Mouse (Mus musculus): ENCODE results near the gene Irs3. TPM values are rescaled to one million over a fixed set of nuclear protein-coding genes. Genes with fewer than 3 reads are reported as not detected.
"Not testable (repeated sequence)": the region's sequence is repeated elsewhere in the genome, so short reads cannot be mapped to it uniquely, and the experiment has no call there.

Gene Irs3
- total RNA-seq, 2 experiments from 2014 or later: 0.23 TPM; not detected in 1

DNA sequence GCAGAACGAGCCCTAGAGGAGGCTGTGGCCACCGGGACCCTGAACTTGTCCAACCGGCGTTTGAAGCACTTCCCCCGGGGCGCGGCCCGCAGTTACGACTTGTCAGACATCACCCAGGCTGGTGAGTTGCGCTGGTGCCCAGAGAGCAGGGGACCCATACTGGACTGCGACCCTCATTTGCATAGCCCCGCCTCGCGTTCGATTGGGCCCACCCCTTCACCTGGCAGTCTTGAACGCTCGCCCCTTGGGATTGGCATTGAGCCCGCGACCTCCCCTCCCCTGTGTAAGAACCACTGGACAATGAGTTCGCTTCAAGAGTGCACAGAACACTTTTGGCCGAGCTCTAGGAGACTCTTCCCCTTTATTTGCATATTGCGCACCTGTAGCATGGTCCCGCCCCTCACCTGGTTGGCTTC lies 16.2 kb downstream of the Irs3 start:
- no peak for DNase-seq (ENCODE audit: low spot score in 2 of 2)
- intact Hi-C loops (cut with DNase I): loop anchor here (5.0 kb wide), 1 partner anchor 42 kb away; no protein-coding TSS in a partner anchor

GRCm38 (mm10) chr5:137628498-137629305 lies 16.8 kb downstream of the Irs3 start, which contains the start of the genes Fbxo24, Lrch4 and Gm20605:
Fbxo24 (minus strand) TSS chr5:137629002.
Lrch4 (plus strand) TSS chr5:137629121.
Gm20605 (plus strand) TSS chr5:137629175.
- intact Hi-C loops (cut with DNase I): loop anchor here (5.0 kb wide), 1 partner anchor 41 kb away; no protein-coding TSS in a partner anchor
- DNase-seq (ENCODE audit: low spot score in 2 of 2): peak; percentile 98

- no peak for DNase-seq (ENCODE audit: low spot score in 2 of 2)
- intact Hi-C loops (cut with DNase I): loop anchor here (5.0 kb wide), 1 partner anchor 41 kb away; no protein-coding TSS in a partner anchor
Observed at GRCm38 (mm10) chr5:137627991-137628390, 17.5 kb downstream of the Irs3 start.

GRCm38 (mm10) chr5:137623937-137624530 lies 21.5 kb downstream of the Irs3 start:
- intact Hi-C loops (cut with DNase I): no loop called here
- DNase-seq (ENCODE audit: low spot score in 2 of 2): no peak

DNA sequence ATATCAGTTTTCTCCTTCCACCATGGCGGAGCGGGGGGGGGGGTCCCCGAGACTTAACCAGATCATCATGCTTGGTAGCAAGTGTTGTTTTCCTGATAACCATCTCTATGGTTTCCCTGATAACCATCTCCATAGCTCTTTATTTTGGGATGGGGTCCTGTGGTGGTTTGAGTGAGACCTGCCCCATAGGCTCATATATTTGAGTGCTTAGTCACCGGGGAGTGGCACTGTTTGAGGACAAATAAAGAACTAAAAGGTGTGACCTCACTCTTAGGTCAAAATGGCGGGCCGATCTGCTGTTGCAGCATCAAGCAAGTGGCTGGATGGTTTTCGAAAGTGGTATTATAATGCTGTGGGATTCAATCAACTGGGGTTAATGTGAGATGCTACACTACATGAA lies 30.2 kb downstream of the Irs3 start:
- DNase-seq (ENCODE audit: low spot score in 2 of 2): no peak
- intact Hi-C loops (cut with DNase I): no loop called here

GRCm38 (mm10) chr5:137614921-137615320 lies 30.6 kb downstream of the Irs3 start:
- DNase-seq (ENCODE audit: low spot score in 2 of 2); intact Hi-C loops (cut with DNase I): not testable (repeated sequence)

DNA sequence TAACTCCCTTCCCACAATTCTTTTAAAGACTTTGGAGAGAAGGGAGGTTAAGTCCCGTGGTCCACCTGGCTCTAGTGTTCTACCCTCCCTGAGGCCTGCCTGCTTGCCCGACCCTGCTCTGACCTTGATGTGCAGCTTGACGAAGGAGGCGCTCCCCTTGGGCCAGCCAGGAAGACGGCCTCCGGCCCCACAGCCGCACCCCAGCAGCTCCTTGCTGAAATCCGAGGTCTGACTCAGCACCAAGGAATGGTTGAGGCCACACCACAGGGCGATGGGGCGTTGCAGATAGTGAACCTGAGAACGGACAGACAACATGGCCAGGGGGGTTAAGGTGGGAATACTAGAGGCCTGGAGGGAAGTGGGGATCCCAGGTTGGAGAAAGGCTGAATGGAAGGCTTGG lies 32.0 kb downstream of the Irs3 start, which contains the start of gene Pcolce:
Gene Pcolce (minus strand): TSS at position 235 of the 400 bp plus-strand sequence.
- intact Hi-C loops (cut with DNase I): no loop called here
- no peak for DNase-seq (ENCODE audit: low spot score in 2 of 2)

DNA sequence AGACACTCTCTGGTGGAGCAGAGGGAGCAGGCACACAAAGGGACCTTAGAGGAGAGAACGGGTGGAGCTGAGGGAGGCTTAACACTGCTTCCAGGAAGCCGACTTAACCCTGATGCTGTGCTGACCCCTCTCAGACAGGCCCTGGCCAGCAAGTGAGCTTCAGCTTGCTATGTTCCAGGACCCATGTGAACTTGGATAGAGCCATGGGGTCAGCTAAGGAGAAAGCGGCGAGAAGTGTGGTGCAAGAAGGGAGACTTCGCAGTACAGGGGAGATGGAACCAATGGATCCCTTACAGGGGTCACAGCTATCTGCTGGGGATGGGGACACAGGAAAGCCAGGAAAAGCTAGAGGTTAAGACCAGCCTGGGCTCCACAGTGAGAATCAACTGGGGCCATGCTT lies 32.4 kb downstream of the Irs3 start:
- DNase-seq (ENCODE audit: low spot score in 2 of 2): no peak
- intact Hi-C loops (cut with DNase I): no loop called here

- intact Hi-C loops (cut with DNase I): no loop called here
- DNase-seq (ENCODE audit: low spot score in 2 of 2): no peak
Observed at GRCm38 (mm10) chr5:137611245-137611602, 34.3 kb downstream of the Irs3 start.

- intact Hi-C loops (cut with DNase I): no loop called here
- DNase-seq (ENCODE audit: low spot score in 2 of 2): no peak
Observed at GRCm38 (mm10) chr5:137610548-137611244, 34.8 kb downstream of the Irs3 start.

GRCm38 (mm10) chr5:137610056-137610455 lies 35.5 kb downstream of the Irs3 start:
- intact Hi-C loops (cut with DNase I): no loop called here
- no peak for DNase-seq (ENCODE audit: low spot score in 2 of 2)

GRCm38 (mm10) chr5:137609292-137609691 lies 36.2 kb downstream of the Irs3 start:
- no peak for DNase-seq (ENCODE audit: low spot score in 2 of 2)
- intact Hi-C loops (cut with DNase I): no loop called here

DNA sequence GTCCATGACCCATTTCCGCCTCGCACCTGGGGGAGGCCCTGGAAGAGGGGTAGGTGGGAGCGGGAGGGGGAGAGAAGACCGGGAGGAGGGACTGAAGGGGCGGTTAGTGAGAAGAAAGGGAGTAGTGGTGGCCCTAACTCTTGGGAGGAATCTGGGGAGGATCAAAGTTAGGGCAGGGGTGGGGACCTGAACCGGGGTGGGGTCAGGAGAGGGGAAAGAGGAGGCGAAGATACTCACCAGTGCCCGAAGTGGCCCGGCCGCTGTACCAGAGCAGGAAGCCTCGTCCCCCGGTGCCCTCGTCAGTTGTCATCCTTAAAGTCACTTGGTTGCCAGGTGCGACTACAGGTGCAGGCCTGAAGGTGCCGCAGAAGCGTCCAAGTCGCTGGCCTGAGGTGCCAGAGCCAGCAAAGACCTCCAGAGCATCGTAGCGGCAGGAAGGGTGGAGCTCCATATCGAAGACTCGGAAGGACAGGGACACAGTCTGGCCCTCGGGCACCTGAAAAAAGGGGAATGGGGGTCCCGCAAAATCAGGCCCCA lies 36.8 kb downstream of the Irs3 start:
- no peak for DNase-seq (ENCODE audit: low spot score in 2 of 2)
- intact Hi-C loops (cut with DNase I): no loop called here

GRCm38 (mm10) chr5:137607860-137608653 lies 37.5 kb downstream of the Irs3 start:
- intact Hi-C loops (cut with DNase I): no loop called here
- DNase-seq (ENCODE audit: low spot score in 2 of 2): no peak

DNA sequence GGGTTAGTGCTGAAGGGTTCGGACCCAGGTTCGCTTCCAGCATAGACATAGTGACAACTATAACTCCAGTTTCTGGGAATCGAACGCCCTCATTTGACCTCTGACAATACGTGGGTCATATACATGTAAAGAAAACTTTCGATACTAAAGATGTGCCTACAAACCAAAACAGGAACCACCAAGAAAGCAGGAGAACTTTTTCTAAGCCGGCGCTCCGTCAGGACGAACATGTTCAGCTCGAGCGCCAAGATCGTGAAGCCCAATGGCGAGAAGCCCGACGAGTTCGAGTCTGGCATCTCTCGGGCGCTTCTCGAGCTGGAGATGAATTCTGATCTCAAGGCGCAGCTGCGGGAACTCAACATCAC lies 44.2 kb downstream of the Irs3 start:
- no peak for DNase-seq (ENCODE audit: low spot score in 2 of 2)
- intact Hi-C loops (cut with DNase I): loop anchor here (1.0 to 5.0 kb wide), 3 partner anchors 51 to 186 kb away; partner anchors contain the start of genes Epo, Gnb2, Mepce and Zcwpw1

DNA sequence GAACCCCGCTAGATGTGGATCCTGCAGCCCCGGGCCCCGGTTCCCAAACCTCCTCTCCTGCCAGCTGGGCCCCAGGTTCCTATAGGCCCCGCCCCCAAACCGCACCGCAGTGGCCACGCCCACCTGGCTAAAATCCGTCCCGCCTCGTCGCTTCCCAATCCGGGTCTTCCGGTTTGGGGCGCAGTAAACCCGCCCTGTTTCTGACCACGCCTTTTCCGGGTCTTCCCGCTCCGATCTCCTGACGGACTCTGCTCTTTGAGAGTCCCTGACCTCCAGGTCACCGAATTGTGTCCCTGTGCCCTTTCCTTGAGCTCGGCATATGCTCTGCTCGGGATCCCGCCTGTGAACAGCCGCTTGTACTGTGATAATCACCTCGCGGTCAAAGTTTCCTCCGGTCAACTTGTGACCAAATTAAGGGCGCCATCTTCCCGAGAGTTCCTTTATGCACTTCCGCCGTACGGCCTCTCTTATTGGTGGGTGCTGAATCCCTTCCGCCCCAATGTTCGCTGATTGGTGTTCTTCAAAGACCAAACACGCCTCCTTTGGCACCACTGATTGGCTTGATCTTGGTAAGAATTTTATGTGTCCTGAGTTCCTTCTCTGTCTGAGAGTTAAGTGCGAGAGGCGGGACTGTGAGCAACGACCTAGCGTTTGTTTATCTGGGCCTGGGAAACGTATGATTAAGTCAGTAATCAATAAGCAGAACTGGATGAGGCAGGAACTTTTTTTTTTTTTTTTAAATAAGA lies 44.7 kb downstream of the Irs3 start, which contains the start of gene Mospd3:
Gene Mospd3 (minus strand): TSS at position 440 of the 746 bp plus-strand sequence.
- DNase-seq (ENCODE audit: low spot score in 2 of 2): peak; percentile 95 to 96
- intact Hi-C loops (cut with DNase I): loop anchor here (1.0 to 5.0 kb wide), 3 partner anchors 52 to 187 kb away; partner anchors contain the start of genes Epo, Gnb2, Mepce and Zcwpw1

- intact Hi-C loops (cut with DNase I): loop anchor here (5.0 kb wide), 2 partner anchors 52 to 68 kb away; partner anchors contain the start of genes Epo and Gnb2
- DNase-seq (ENCODE audit: low spot score in 2 of 2): no peak
Observed at GRCm38 (mm10) chr5:137600281-137600618, 45.3 kb downstream of the Irs3 start.

DNA sequence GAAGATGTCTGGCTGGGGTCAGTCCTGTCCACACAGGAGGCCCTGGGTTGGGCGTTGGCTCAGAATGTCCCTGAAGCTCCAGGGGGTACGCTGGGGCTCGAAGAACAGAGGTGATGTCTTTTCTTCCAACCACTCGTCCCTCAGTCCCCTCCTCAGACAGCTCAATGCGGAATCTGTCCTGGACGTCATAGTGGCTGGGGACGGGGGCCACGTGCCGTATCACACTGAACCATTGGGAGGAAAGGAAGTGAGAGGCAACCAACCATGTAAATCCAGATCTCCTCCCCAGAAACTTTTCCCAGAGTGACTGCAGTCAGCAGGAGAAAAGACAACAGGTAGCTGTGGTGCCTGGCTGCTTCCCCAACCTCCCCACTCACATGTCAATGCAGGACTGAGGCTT lies 45.9 kb downstream of the Irs3 start:
- intact Hi-C loops (cut with DNase I): no loop called here
- DNase-seq (ENCODE audit: low spot score in 2 of 2): no peak
